In the genomic region with DNA sequence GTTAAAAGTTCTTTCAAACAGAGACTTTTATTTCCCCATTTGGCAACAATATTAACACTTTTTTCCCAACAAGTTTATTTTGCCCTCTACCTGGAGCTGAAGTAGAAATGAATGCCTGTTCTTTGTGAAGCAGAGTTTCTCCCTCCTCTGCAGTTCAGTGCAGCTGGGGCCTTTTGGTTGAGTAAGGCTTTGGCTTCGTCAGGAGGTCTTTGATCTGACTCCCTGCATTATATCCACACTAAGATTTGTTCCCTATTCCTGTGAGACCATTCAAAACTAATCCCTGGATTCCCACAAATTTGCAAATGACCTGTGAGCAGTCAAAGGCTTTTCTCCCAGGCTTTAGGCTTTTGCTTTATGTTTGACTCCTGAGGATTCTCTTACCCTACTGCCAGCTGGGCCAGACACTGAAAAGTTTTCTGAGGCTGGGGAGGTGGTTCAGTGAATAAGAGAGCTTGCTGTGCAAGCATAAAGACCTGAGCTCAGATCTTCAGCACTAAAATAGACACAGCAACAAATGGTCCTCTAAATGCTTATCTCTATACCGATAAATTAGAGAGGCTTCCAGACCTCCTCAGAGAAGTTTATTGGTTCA, we compare ENCODE assay signal across 23 mouse cellular contexts.
DNase-seq lines count a peak whose midpoint lies in the region; ATAC-seq and TF ChIP-seq lines count a peak whose summit lies in the region.
"Had no signal": no experiment of that assay in that cellular context is flagged by ENCODE, and none has a peak within 500 bp of the region (broad histone marks: within the 10 kb centered on the region; RNA-seq: fewer than 3 reads in every experiment).

No protein-coding gene starts in this region.

- no peaks in the 10 kb centered on the region for H3K27me3 ChIP-seq in forebrain, embryonic 14.5 days (replicated peaks; ENCODE audit: control insufficient read depth, insufficient read depth, low read length)
- no peaks in the 10 kb centered on the region for H3K27me3 ChIP-seq in forebrain, embryonic 12.5 days
- no peaks in the 10 kb centered on the region for H3K27me3 ChIP-seq in forebrain, embryonic 15.5 days
- no peaks in the 10 kb centered on the region for H3K27me3 ChIP-seq in midbrain, embryonic 14.5 days (ENCODE audit: control insufficient read depth, insufficient read depth, low read length)
- H3K27me3 ChIP-seq: embryonic facial prominence, embryonic 15.5 days; heart, embryonic 15.5 days; liver, embryonic 15.5 days had no signal

- ATAC-seq in forebrain, embryonic 14.5 days, result no peak
- no peak for ATAC-seq in forebrain, embryonic 12.5 days (ENCODE audit: low FRiP score)
- ATAC-seq in forebrain, embryonic 15.5 days (replicated peaks), result 0 out of 2 replicates have a peak, but pooled peaks have one; percentile 35
- no peak for ATAC-seq in midbrain, embryonic 14.5 days (ENCODE audit: low FRiP score, low TSS enrichment)
- ATAC-seq: hindbrain, embryonic 16.5 days had no signal

- no peak for TF ChIP-seq POLR2A in brain, embryonic 14.5 days (IDR thresholded peaks at IDR 0.05; ENCODE audit: borderline replicate concordance, extremely low read depth, insufficient read depth, insufficient read length, poor library complexity, severe bottlenecking)

- no peaks in the 10 kb centered on the region for H3K4me1 ChIP-seq in forebrain, embryonic 14.5 days (ENCODE audit: control insufficient read depth, insufficient read depth, low read length)
- H3K4me1 ChIP-seq in forebrain, embryonic 12.5 days, result peaks cover 4% of the 10 kb centered on the region; the same call in 1 of the 2 replicates
- no peaks in the 10 kb centered on the region for H3K4me1 ChIP-seq in forebrain, embryonic 15.5 days
- H3K4me1 ChIP-seq in midbrain, embryonic 14.5 days (ENCODE audit: control insufficient read depth, insufficient read depth, low read length), result no peaks in the 10 kb centered on the region
- H3K4me1 ChIP-seq: embryonic facial prominence, embryonic 15.5 days; heart, embryonic 10.5 days; heart, embryonic 15.5 days; liver, embryonic 15.5 days had no signal

- 6% methylated on average over 2 of the region's 2 CpGs for WGBS in forebrain, embryonic 14.5 days
- WGBS in forebrain, embryonic 12.5 days, result 10% methylated on average over 2 of the region's 2 CpGs
- 15% methylated on average over 2 of the region's 2 CpGs for WGBS in forebrain, embryonic 15.5 days
- WGBS in midbrain, embryonic 14.5 days, result 9% methylated on average over 2 of the region's 2 CpGs

- H3K4me3 ChIP-seq in forebrain, embryonic 14.5 days (ENCODE audit: low read depth, low read length), result no peak overlapping the region
- H3K4me3 ChIP-seq in forebrain, embryonic 12.5 days (replicated peaks), result no peak overlapping the region
- no peak overlapping the region for H3K4me3 ChIP-seq in forebrain, embryonic 15.5 days
- no peak overlapping the region for H3K4me3 ChIP-seq in midbrain, embryonic 14.5 days (replicated peaks; ENCODE audit: low read depth, low read length)
- H3K4me3 ChIP-seq: embryonic facial prominence, embryonic 15.5 days; heart, embryonic 10.5 days; heart, embryonic 15.5 days; layer of hippocampus, adult 2 months; liver, embryonic 15.5 days had no signal

- DNase-seq in forebrain, embryonic 14.5 days (ENCODE audit: low spot score), result peak; percentile 10
- DNase-seq in brain, embryonic 14.5 days (ENCODE audit: low read depth), result peak; percentile 48
- DNase-seq in midbrain, embryonic 14.5 days, result peak; percentile 24
- DNase-seq in adrenal gland, postnatal 4 days (ENCODE audit: low spot score in 2 of 2), result no peak
- DNase-seq in spleen, adult 18-20 months, result no peak
- no peak for DNase-seq in thymus, postnatal 36 days
- DNase-seq: adrenal gland, postnatal 10 days; B cell, adult 2 months; cerebellum, adult 18-20 months; cerebellum, postnatal 14 days; gastrocnemius, postnatal 25 days; heart, adult 11 months; kidney, adult 18-20 months; kidney, postnatal 36 days; lung, embryonic 14.5 days had no signal

- no peak overlapping the region for H3K9ac ChIP-seq in forebrain, embryonic 14.5 days (ENCODE audit: low read length)
- no peak overlapping the region for H3K9ac ChIP-seq in forebrain, embryonic 12.5 days
- H3K9ac ChIP-seq in forebrain, embryonic 15.5 days (replicated peaks), result no peak overlapping the region
- no peak overlapping the region for H3K9ac ChIP-seq in midbrain, embryonic 14.5 days (replicated peaks; ENCODE audit: low read length)
- H3K9ac ChIP-seq: embryonic facial prominence, embryonic 15.5 days; heart, embryonic 15.5 days; liver, embryonic 15.5 days; lung, embryonic 14.5 days had no signal

- no peaks in the 10 kb centered on the region for H3K36me3 ChIP-seq in forebrain, embryonic 14.5 days (ENCODE audit: control insufficient read depth, insufficient read depth, low read length)
- no peaks in the 10 kb centered on the region for H3K36me3 ChIP-seq in forebrain, embryonic 12.5 days (replicated peaks)
- no peaks in the 10 kb centered on the region for H3K36me3 ChIP-seq in forebrain, embryonic 15.5 days
- no peaks in the 10 kb centered on the region for H3K36me3 ChIP-seq in midbrain, embryonic 14.5 days (ENCODE audit: control insufficient read depth, insufficient read depth, low read length)
- H3K36me3 ChIP-seq: embryonic facial prominence, embryonic 15.5 days; heart, embryonic 10.5 days; heart, embryonic 15.5 days; liver, embryonic 15.5 days had no signal

- H3K9me3 ChIP-seq in forebrain, embryonic 14.5 days (replicated peaks; ENCODE audit: control insufficient read depth, low read length), result no peaks in the 10 kb centered on the region
- no peaks in the 10 kb centered on the region for H3K9me3 ChIP-seq in forebrain, embryonic 12.5 days
- H3K9me3 ChIP-seq in forebrain, embryonic 15.5 days, result no peaks in the 10 kb centered on the region
- H3K9me3 ChIP-seq in midbrain, embryonic 14.5 days (ENCODE audit: control insufficient read depth, low read length), result no peaks in the 10 kb centered on the region
- H3K9me3 ChIP-seq: embryonic facial prominence, embryonic 15.5 days; heart, embryonic 10.5 days; heart, embryonic 15.5 days; liver, embryonic 15.5 days had no signal

- no peak overlapping the region for H3K4me2 ChIP-seq in forebrain, embryonic 14.5 days (ENCODE audit: low read length)
- no peak overlapping the region for H3K4me2 ChIP-seq in forebrain, embryonic 12.5 days
- no peak overlapping the region for H3K4me2 ChIP-seq in forebrain, embryonic 15.5 days (replicated peaks)
- no peak overlapping the region for H3K4me2 ChIP-seq in midbrain, embryonic 14.5 days (ENCODE audit: low read length)
- H3K4me2 ChIP-seq: embryonic facial prominence, embryonic 15.5 days; heart, embryonic 15.5 days; liver, embryonic 15.5 days; lung, embryonic 14.5 days had no signal

- no peak for TF ChIP-seq CTCF in brain, embryonic 14.5 days (IDR thresholded peaks at IDR 0.05; ENCODE audit: borderline replicate concordance, extremely low read depth, insufficient read depth, insufficient read length)

- H3K27ac ChIP-seq in forebrain, embryonic 14.5 days (ENCODE audit: low read depth, low read length), result no peak overlapping the region
- H3K27ac ChIP-seq in forebrain, embryonic 12.5 days, result no peak overlapping the region
- H3K27ac ChIP-seq in forebrain, embryonic 15.5 days (replicated peaks), result no peak overlapping the region
- no peak overlapping the region for H3K27ac ChIP-seq in midbrain, embryonic 14.5 days (replicated peaks; ENCODE audit: low read depth, low read length)
- H3K27ac ChIP-seq: embryonic facial prominence, embryonic 15.5 days; heart, embryonic 10.5 days; heart, embryonic 15.5 days; layer of hippocampus, adult 2 months; liver, embryonic 15.5 days had no signal

Comparison
In these comparisons a context has a peak if more than half of its experiments do, and no peak if none do; other contexts are left out.
1. DNase-seq: peak in forebrain, embryonic 14.5 days (single experiment), brain, embryonic 14.5 days (single experiment) and midbrain, embryonic 14.5 days (single experiment); none in adrenal gland, postnatal 4 days (0 of 2), spleen, adult 18-20 months (0 of 2) and thymus, postnatal 36 days (0 of 2).